Mouse (Mus musculus): ENCODE results near the gene Lrrc56. TPM values are rescaled to one million over a fixed set of nuclear protein-coding genes. Genes with fewer than 3 reads are reported as not detected.

Lrrc56 gene
- 3.4 and 5.8 TPM in 2 replicates for polyA plus RNA-seq (2012; ENCODE audit: insufficient read depth, insufficient read length, missing spikeins)

GRCm38 (mm10) chr7:141193948-141194347, at the start of gene Lrrc56, which contains the start of gene Hras:
Lrrc56 (plus strand) TSS chr7:141194157.
Hras (minus strand) TSS chr7:141194005.
- Histone ChIP-seq H3K4me1 (ENCODE audit: control insufficient read depth, insufficient read depth, insufficient read length, low read length) (peaks cover 17% of the 10 kb centered on the region), H3K27ac (replicated peaks; ENCODE audit: low read depth, low read length) (peak within 1 kb of the TSS; percentile 46), H3K4me3 (ENCODE audit: insufficient read depth, low read depth, low read length) (peak within 1 kb of the TSS; percentile 99)

GRCm38 (mm10) chr7:141144650-141145049, 49.3 kb upstream of the Lrrc56 start:
- Histone ChIP-seq H3K4me1 (ENCODE audit: control insufficient read depth, insufficient read depth, insufficient read length, low read length) (no peaks in the 10 kb centered on the region), H3K4me3 (ENCODE audit: insufficient read depth, low read depth, low read length) (no peak overlapping the region), H3K27ac (replicated peaks; ENCODE audit: low read depth, low read length) (no peak overlapping the region)

DNA sequence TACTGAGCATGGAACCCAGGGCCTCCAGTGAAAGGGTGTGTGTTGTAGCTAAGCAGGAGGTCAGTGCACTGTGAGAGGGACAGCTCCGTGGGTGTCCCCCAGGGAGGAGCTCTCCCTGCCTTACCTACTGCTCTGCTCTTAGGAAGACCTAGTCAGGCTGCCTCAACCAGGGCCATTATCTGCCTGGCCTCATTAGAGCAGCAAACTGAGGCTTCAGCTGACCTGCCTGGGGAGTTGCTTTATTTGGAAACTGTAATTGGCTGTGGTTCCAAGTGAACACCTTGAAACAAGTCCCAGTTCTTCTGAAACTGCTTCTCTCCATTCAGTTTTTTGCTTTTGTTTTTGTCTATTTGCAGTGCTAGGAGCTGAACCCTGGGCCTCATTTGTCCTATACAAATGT, 48.6 kb upstream of the Lrrc56 start:
- Histone ChIP-seq H3K4me3 (ENCODE audit: insufficient read depth, low read depth, low read length) (no peak overlapping the region), H3K27ac (replicated peaks; ENCODE audit: low read depth, low read length) (no peak overlapping the region), H3K4me1 (ENCODE audit: control insufficient read depth, insufficient read depth, insufficient read length, low read length) (no peaks in the 10 kb centered on the region)

DNA sequence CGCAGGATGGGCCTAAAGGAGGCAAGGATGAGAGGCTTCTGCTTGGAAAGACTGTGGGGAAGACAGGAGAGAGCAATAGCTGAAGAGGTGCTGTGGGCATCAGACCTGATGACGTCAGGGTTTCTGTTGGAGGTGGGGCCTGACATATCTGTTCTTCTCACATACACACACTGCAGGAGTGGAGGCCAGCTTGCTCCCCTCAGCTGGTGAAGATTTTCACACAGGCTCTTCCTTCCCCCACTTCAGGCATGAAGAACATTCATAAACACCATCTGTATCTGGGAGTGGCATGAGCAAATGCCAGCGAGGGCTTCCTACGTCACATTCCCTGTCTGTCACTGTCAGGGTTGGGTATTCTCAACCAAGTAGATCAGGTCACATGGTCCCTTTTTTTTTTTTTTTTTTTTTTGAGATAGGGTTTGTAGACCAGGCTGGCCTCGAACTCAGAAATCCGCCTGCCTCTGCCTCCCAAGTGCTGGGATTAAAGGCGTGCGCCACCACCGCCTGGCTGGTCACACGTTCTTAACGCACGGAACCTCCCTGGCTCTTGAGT, 47.8 kb upstream of the Lrrc56 start:
- no peaks in the 10 kb centered on the region for H3K4me1 ChIP-seq (ENCODE audit: control insufficient read depth, insufficient read depth, insufficient read length, low read length)
- no peak overlapping the region for H3K4me3 ChIP-seq (ENCODE audit: insufficient read depth, low read depth, low read length)
- H3K27ac ChIP-seq (replicated peaks; ENCODE audit: low read depth, low read length): no peak overlapping the region

GRCm38 (mm10) chr7:141147044-141147443, 46.9 kb upstream of the Lrrc56 start:
- H3K27ac ChIP-seq (replicated peaks; ENCODE audit: low read depth, low read length): no peak overlapping the region
- no peak overlapping the region for H3K4me3 ChIP-seq (ENCODE audit: insufficient read depth, low read depth, low read length)
- H3K4me1 ChIP-seq (ENCODE audit: control insufficient read depth, insufficient read depth, insufficient read length, low read length): no peaks in the 10 kb centered on the region

DNA sequence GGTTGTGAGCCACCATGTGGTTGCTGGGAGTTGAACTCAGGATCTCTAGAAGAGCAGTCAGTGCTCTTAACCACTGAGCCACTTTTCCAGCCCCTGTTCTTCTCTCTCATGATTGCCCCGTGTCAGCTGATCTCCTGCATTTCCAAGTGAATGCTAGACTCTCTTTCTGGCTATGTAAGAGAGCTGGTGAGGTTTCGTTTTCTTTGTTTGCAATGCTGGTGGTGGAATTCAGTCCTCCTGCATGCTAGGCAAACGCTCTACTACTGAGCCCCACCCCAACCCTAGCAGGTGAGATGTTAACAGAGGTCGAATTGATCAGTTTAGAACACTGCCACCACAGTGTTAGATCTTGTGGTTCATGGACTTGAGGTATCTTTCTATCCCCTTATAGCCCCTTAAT, 45.3 kb upstream of the Lrrc56 start:
- no peaks in the 10 kb centered on the region for H3K4me1 ChIP-seq (ENCODE audit: control insufficient read depth, insufficient read depth, insufficient read length, low read length)
- H3K27ac ChIP-seq (replicated peaks; ENCODE audit: low read depth, low read length): no peak overlapping the region
- no peak overlapping the region for H3K4me3 ChIP-seq (ENCODE audit: insufficient read depth, low read depth, low read length)

DNA sequence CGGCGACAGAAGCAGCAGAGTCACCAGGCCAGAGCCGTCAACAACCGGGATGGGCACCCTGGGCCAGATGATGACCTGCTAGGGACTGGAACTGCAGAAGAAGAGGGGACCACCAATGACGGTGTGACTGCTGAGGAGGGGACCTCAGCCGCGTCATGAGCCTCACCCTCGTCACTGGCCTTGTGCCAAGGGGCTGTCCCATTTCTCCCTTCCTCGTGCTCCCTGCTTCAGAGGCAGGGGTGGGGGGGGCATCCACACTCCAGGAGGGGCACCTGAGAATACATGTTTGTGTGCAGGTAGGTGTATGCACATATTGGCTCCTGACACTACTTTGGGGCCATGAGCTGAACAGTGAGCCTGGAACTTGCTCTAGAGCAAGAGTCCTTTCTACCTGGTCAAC, 38.6 kb upstream of the Lrrc56 start:
- no peaks in the 10 kb centered on the region for H3K4me1 ChIP-seq (ENCODE audit: control insufficient read depth, insufficient read depth, insufficient read length, low read length)
- no peak overlapping the region for H3K27ac ChIP-seq (replicated peaks; ENCODE audit: low read depth, low read length)
- H3K4me3 ChIP-seq (ENCODE audit: insufficient read depth, low read depth, low read length): no peak overlapping the region

- H3K4me3 ChIP-seq (ENCODE audit: insufficient read depth, low read depth, low read length): no peak overlapping the region
- no peak overlapping the region for H3K27ac ChIP-seq (replicated peaks; ENCODE audit: low read depth, low read length)
- peaks cover 7% of the 10 kb centered on the region; the same call in 1 of the 2 replicates for H3K4me1 ChIP-seq (ENCODE audit: control insufficient read depth, insufficient read depth, insufficient read length, low read length)
Measured at GRCm38 (mm10) chr7:141164397-141164796, 29.6 kb upstream of the Lrrc56 start.

GRCm38 (mm10) chr7:141164850-141165249, 29.1 kb upstream of the Lrrc56 start:
- peaks cover 7% of the 10 kb centered on the region; the same call in 1 of the 2 replicates for H3K4me1 ChIP-seq (ENCODE audit: control insufficient read depth, insufficient read depth, insufficient read length, low read length)
- H3K4me3 ChIP-seq (ENCODE audit: insufficient read depth, low read depth, low read length): no peak overlapping the region
- H3K27ac ChIP-seq (replicated peaks; ENCODE audit: low read depth, low read length): no peak overlapping the region

DNA sequence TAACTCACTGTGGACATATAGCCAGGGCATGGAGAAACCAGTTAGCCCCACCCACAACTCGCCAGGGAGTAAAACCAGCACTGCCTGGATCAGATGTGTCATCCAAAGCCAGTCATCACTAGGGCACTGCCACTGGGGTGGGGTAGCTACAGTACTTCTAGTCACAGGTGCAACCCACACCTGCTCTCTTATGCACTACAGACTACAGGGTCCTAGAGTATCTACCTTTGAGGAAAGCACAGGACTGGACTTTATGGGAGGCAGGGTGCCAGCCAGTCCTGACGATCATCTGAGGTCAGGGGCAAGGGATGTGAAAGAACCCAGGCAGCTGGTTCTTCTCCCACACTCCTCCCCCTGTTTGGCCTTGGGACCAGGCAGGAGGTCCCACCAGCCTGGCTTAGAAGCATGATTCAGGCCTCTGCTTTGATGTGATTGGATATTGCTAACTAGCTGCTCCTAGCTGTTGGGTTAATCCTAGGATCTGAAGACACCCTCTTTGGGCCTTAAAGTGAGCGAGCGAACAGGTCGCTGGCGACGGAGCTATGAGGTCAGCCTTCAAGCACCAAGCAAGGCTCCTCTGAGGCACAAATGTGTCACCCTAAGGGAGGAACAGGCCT, 25.9 kb upstream of the Lrrc56 start:
- H3K27ac ChIP-seq (replicated peaks; ENCODE audit: low read depth, low read length): peak overlapping the region; percentile 51
- peaks cover 7% of the 10 kb centered on the region; the same call in 1 of the 2 replicates for H3K4me1 ChIP-seq (ENCODE audit: control insufficient read depth, insufficient read depth, insufficient read length, low read length)
- peak overlapping the region; percentile 62 for H3K4me3 ChIP-seq (ENCODE audit: insufficient read depth, low read depth, low read length)

DNA sequence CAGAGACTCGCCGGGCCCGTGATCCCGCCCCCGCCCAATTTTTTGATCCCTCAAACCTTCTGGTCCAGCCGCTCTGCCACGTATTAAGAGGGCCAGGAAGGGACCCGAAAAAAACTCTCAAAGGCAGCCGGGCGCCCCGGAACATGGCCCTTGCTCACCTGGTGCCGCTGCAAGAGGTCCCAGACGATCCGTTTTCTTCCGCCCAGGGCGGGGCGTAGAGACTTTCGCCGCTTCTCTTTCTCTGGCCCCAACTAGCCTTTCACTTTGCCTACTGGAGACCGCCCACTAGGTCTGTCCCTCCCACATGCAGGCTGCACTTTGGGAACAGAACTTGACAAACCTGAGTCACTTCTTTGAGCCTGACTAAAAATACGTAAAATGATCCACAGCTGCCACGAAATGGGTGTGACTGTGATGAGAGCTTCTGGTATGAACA, 25.4 kb upstream of the Lrrc56 start:
- H3K27ac ChIP-seq (replicated peaks; ENCODE audit: low read depth, low read length): peak overlapping the region; percentile 51
- H3K4me1 ChIP-seq (ENCODE audit: control insufficient read depth, insufficient read depth, insufficient read length, low read length): peaks cover 7% of the 10 kb centered on the region; the same call in 1 of the 2 replicates
- peak overlapping the region; percentile 62 for H3K4me3 ChIP-seq (ENCODE audit: insufficient read depth, low read depth, low read length)

DNA sequence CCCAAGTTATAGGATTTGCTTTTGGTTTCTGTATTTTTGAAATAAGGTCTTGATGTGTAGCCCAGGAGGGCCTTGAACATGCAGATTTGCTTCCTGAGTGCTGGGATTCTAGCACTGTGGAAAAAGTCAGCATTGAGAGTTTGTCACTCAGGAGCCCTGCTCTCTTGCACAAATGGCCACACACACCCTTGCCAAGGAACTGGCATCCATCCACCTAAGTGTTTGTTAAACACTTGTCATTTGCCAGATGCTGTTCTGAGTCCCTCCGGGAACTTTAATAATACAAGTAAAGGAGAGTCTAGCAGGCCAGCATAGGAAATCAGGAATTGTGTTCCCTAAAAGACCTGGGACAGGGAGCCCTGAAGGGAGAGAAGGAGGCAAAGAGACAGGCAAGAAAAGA, 24.7 kb upstream of the Lrrc56 start:
- H3K27ac ChIP-seq (replicated peaks; ENCODE audit: low read depth, low read length): no peak overlapping the region
- H3K4me3 ChIP-seq (ENCODE audit: insufficient read depth, low read depth, low read length): no peak overlapping the region
- peaks cover 7% of the 10 kb centered on the region; the same call in 1 of the 2 replicates for H3K4me1 ChIP-seq (ENCODE audit: control insufficient read depth, insufficient read depth, insufficient read length, low read length)

GRCm38 (mm10) chr7:141169866-141170265, 24.1 kb upstream of the Lrrc56 start:
- peaks cover 7% of the 10 kb centered on the region; the same call in 1 of the 2 replicates for H3K4me1 ChIP-seq (ENCODE audit: control insufficient read depth, insufficient read depth, insufficient read length, low read length)
- no peak overlapping the region for H3K27ac ChIP-seq (replicated peaks; ENCODE audit: low read depth, low read length)
- no peak overlapping the region for H3K4me3 ChIP-seq (ENCODE audit: insufficient read depth, low read depth, low read length)

- Histone ChIP-seq H3K4me1 (ENCODE audit: control insufficient read depth, insufficient read depth, insufficient read length, low read length) (peaks cover 7% of the 10 kb centered on the region; the same call in 1 of the 2 replicates), H3K27ac (replicated peaks; ENCODE audit: low read depth, low read length) (peak within 1 kb of the TSS; percentile 91), H3K4me3 (ENCODE audit: insufficient read depth, low read depth, low read length) (peak within 1 kb of the TSS; percentile 71)
Measured at GRCm38 (mm10) chr7:141172116-141173006, 21.6 kb upstream of the Lrrc56 start, which contains the start of gene Rnh1. Rnh1 (minus strand) TSS chr7:141172857.

DNA sequence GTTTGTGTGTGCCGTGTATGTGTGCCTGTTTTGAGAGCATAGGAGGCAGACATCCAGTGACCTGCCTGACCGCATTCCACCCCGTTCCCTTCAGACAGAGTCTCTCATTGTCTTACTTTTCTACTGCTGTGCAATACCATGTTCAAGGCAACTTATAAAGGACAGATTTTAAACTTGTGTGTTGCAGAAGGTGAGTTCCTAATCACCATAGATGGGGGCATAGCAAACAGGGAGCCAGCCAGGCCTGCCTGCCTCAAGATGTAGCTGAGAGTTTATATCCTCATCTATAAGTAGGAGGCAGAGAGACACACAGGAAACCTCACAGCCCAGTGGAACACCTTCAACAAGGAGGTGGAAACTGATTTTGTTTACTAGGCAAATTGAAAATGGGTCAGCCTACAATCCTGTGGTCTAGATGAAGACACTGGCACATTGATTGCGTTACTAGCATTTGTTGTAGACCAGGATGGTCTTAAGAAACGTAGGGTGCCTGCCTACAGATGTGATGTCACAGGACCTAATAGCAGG, 20.6 kb upstream of the Lrrc56 start:
- Histone ChIP-seq H3K27ac (replicated peaks; ENCODE audit: low read depth, low read length) (peak overlapping the region; percentile 64), H3K4me3 (ENCODE audit: insufficient read depth, low read depth, low read length) (peak overlapping the region; percentile 71; the same call in 1 of the 2 replicates), H3K4me1 (ENCODE audit: control insufficient read depth, insufficient read depth, insufficient read length, low read length) (peaks cover 4% of the 10 kb centered on the region; the same call in 1 of the 2 replicates)

Data from brown adipose tissue, adult 24 weeks (tissue).